Mouse (Mus musculus) monocyte, adult 2 months (primary cell): ENCODE data around the gene Ces1e.
"Not testable (repeated sequence)": the region's sequence is repeated elsewhere in the genome, so short reads cannot be mapped to it uniquely, and the experiment has no call there.

Experiments used
- DNase-seq, 2 experiments: peaks; one replicate each; pipeline ENCODE4 v3.0.0; 2022; ENCODE audit warnings: low spot score in 2 of 2, low read depth in 1 of 2

Gene Ces1e

GRCm38 (mm10) chr8:93229446-93229845 is at the start of gene Ces1e:
Ces1e (minus strand) TSS chr8:93229619.
- no peak for DNase-seq

- no peak for DNase-seq
Measured at GRCm38 (mm10) chr8:93278176-93278805, 48.9 kb upstream of the Ces1e start.

- no peak for DNase-seq
Measured at GRCm38 (mm10) chr8:93274609-93275008, 45.2 kb upstream of the Ces1e start.

- DNase-seq = no peak
Measured at GRCm38 (mm10) chr8:93273321-93273720, 43.9 kb upstream of the Ces1e start.

- DNase-seq = no peak
Measured at GRCm38 (mm10) chr8:93272686-93273085, 43.3 kb upstream of the Ces1e start.

- no peak for DNase-seq
Measured at GRCm38 (mm10) chr8:93261436-93261835, 32.0 kb upstream of the Ces1e start.

- DNase-seq = no peak
Measured at GRCm38 (mm10) chr8:93252400-93252925, 23.0 kb upstream of the Ces1e start.

GRCm38 (mm10) chr8:93246057-93246456 is 16.6 kb upstream of the Ces1e start:
- no peak for DNase-seq

GRCm38 (mm10) chr8:93239884-93240283 is 10.5 kb upstream of the Ces1e start:
- DNase-seq = no peak

GRCm38 (mm10) chr8:93235681-93236080 is 6.3 kb upstream of the Ces1e start:
- no peak for DNase-seq

- DNase-seq = no peak
Measured at GRCm38 (mm10) chr8:93234706-93235105, 5.3 kb upstream of the Ces1e start.

- DNase-seq = no peak
Measured at GRCm38 (mm10) chr8:93234068-93234467, 4.6 kb upstream of the Ces1e start.

GRCm38 (mm10) chr8:93228673-93229370 is 597 bp downstream of the Ces1e start:
- no peak for DNase-seq

GRCm38 (mm10) chr8:93226471-93226870 is 2.9 kb downstream of the Ces1e start:
- not testable (repeated sequence) for DNase-seq

GRCm38 (mm10) chr8:93221896-93222295 is 7.5 kb downstream of the Ces1e start:
- DNase-seq = no peak

- no peak for DNase-seq
Measured at GRCm38 (mm10) chr8:93217867-93218266, 11.6 kb downstream of the Ces1e start.

GRCm38 (mm10) chr8:93217375-93217774 is 12.0 kb downstream of the Ces1e start:
- no peak for DNase-seq

GRCm38 (mm10) chr8:93211091-93211490 is 18.3 kb downstream of the Ces1e start:
- DNase-seq = no peak

- not testable (repeated sequence) for DNase-seq
Measured at GRCm38 (mm10) chr8:93199146-93199545, 30.3 kb downstream of the Ces1e start.

- no peak for DNase-seq
Measured at GRCm38 (mm10) chr8:93197685-93198525, 31.5 kb downstream of the Ces1e start, which contains the start of gene Ces1d. Ces1d (minus strand) TSS chr8:93197838.

GRCm38 (mm10) chr8:93196436-93196835 is 33.0 kb downstream of the Ces1e start:
- no peak for DNase-seq
